Mouse (Mus musculus) embryonic facial prominence, embryonic 10.5 days (tissue): ENCODE measurements around the gene Tdp2. TPM values are rescaled to one million over a fixed set of nuclear protein-coding genes. Genes with fewer than 3 reads are reported as not detected.
A peak's percentile ranks its signal among the peaks of the same experiment; 100 is the strongest.
"Not testable (repeated sequence)": the region's sequence is repeated elsewhere in the genome, so short reads cannot be mapped to it uniquely, and the experiment has no call there.

ENCODE experiments used
- DNase-seq: peaks from one replicate; pipeline ENCODE4 v3.0.0-alpha.2; 2017; ENCODE audit warnings: low spot score
- H3K27ac ChIP-seq: fragments of 300-500 bp; sonication (generic); replicated peaks from 2 replicates; pipeline ENCODE4 v1.5.1; 2016; ENCODE audit warnings: mild to moderate bottlenecking
- H3K27me3 ChIP-seq: fragments of 300-500 bp; sonication (generic); replicated peaks from 2 replicates; pipeline ENCODE4 v1.6.1; 2016; ENCODE audit warnings: low read depth, mild to moderate bottlenecking; ENCODE audit not compliant: poor library complexity, severe bottlenecking
- H3K36me3 ChIP-seq: fragments of 300-500 bp; sonication (generic); replicated peaks from 2 replicates; pipeline ENCODE4 v1.6.1; 2016; ENCODE audit warnings: mild to moderate bottlenecking, moderate library complexity
- H3K4me1 ChIP-seq: fragments of 300-500 bp; sonication (generic); 2 replicates; pipeline ENCODE4 v1.6.1; 2016
- H3K4me3 ChIP-seq: fragments of 300-500 bp; sonication (generic); 2 replicates; pipeline ENCODE4 v1.5.1; 2016; ENCODE audit warnings: mild to moderate bottlenecking, moderate library complexity
- H3K9me3 ChIP-seq: fragments of 300-500 bp; sonication (generic); 2 replicates; pipeline ENCODE4 v1.6.1; 2016; ENCODE audit warnings: mild to moderate bottlenecking
- whole genome bisulfite sequencing: fragments of 180-500 bp; shearing (Covaris S2); methylation state at CpG from one replicate; pipeline ENCODE4 v1.1.7; 2016; 5-methylcytosine and 5-hydroxymethylcytosine counted together
- polyA plus RNA-seq: library from polyadenylated mRNA; unstranded; fragments of >200 nt; fragmentation: Nextera tagmentation; extraction: Ambion mirVana; gene quantifications from 2 replicates; pipeline ENCODE4 v1.2.1, GENCODE M21; 2016

Gene Tdp2
- polyA plus RNA-seq, 1 experiment from 2014 or later, result 71.9 TPM

- Histone ChIP-seq H3K27ac (peak overlapping the region; percentile 96), H3K9me3 (no peaks in the 10 kb centered on the region), H3K27me3 (no peaks in the 10 kb centered on the region), H3K4me1 (peaks cover 22% of the 10 kb centered on the region), H3K4me3 (peak overlapping the region; percentile 97), H3K36me3 (peaks cover 33% of the 10 kb centered on the region)
- WGBS, result 5% methylated on average over 21 of the region's 21 CpGs
- no peak for DNase-seq
These were observed 792 bp downstream of the Tdp2 start for GRCm38 (mm10) chr13:24832131-24832810.

- H3K4me3 ChIP-seq, result peak overlapping the region; percentile 97
- DNase-seq, result no peak
- peaks cover 38% of the 10 kb centered on the region for H3K36me3 ChIP-seq
- H3K27me3 ChIP-seq, result no peaks in the 10 kb centered on the region
- peak overlapping the region; percentile 96 for H3K27ac ChIP-seq
- WGBS, result 76% methylated on average over 2 of the region's 2 CpGs
- H3K9me3 ChIP-seq, result no peaks in the 10 kb centered on the region
- H3K4me1 ChIP-seq, result peaks cover 22% of the 10 kb centered on the region
These were observed 1.3 kb downstream of the Tdp2 start for GRCm38 (mm10) chr13:24832811-24833155.

GRCm38 (mm10) chr13:24837765-24838164 lies 6.3 kb downstream of the Tdp2 start:
- not testable (repeated sequence) for H3K27me3 ChIP-seq, H3K9me3 ChIP-seq, H3K27ac ChIP-seq, DNase-seq, H3K4me3 ChIP-seq
- 95% methylated on average over 8 of the region's 8 CpGs for WGBS
- peaks cover 83% of the 10 kb centered on the region for H3K36me3 ChIP-seq
- peaks cover 14% of the 10 kb centered on the region for H3K4me1 ChIP-seq

- H3K4me1 ChIP-seq, result peaks cover 8% of the 10 kb centered on the region
- H3K36me3 ChIP-seq, result peaks cover 72% of the 10 kb centered on the region
- no peaks in the 10 kb centered on the region for H3K27me3 ChIP-seq
- H3K4me3 ChIP-seq, result no peak overlapping the region
- H3K9me3 ChIP-seq, result no peaks in the 10 kb centered on the region
- WGBS, result 75% methylated on average over 3 of the region's 3 CpGs
- H3K27ac ChIP-seq, result no peak overlapping the region
- no peak for DNase-seq
These were observed 8.4 kb downstream of the Tdp2 start for GRCm38 (mm10) chr13:24839831-24840230.

- H3K27me3 ChIP-seq, result no peaks in the 10 kb centered on the region
- DNase-seq, result no peak
- H3K36me3 ChIP-seq, result peaks cover 56% of the 10 kb centered on the region
- no peak overlapping the region for H3K27ac ChIP-seq
- 94% methylated on average over 3 of the region's 3 CpGs for WGBS
- peaks cover 14% of the 10 kb centered on the region for H3K4me1 ChIP-seq
- no peaks in the 10 kb centered on the region for H3K9me3 ChIP-seq
- no peak overlapping the region for H3K4me3 ChIP-seq
These were observed 10.2 kb downstream of the Tdp2 start for GRCm38 (mm10) chr13:24841702-24842101.

GRCm38 (mm10) chr13:24844983-24845955 lies 13.8 kb downstream of the Tdp2 start, which contains the start of gene D130043K22Rik:
Gene D130043K22Rik (plus strand): TSS chr13:24845135.
- Histone ChIP-seq H3K4me3 (peak within 1 kb of the TSS; percentile 58), H3K27ac (no peak within 1 kb of the TSS), H3K9me3 (no peaks in the 10 kb centered on the region), H3K4me1 (peaks cover 14% of the 10 kb centered on the region), H3K27me3 (no peaks in the 10 kb centered on the region), H3K36me3 (peaks cover 25% of the 10 kb centered on the region)
- 13% methylated on average over 40 of the region's 40 CpGs for WGBS
- DNase-seq, result peak; percentile 76

- no peak for DNase-seq
- no peak overlapping the region for H3K4me3 ChIP-seq
- WGBS, result 76% methylated on average over 4 of the region's 4 CpGs
These were observed 17.8 kb downstream of the Tdp2 start for GRCm38 (mm10) chr13:24849318-24849717.

GRCm38 (mm10) chr13:24851989-24852388 lies 20.5 kb downstream of the Tdp2 start:
- Histone ChIP-seq H3K27ac (no peak overlapping the region), H3K4me3 (no peak overlapping the region), H3K36me3 (no peaks in the 10 kb centered on the region), H3K27me3 (no peaks in the 10 kb centered on the region), H3K9me3 (no peaks in the 10 kb centered on the region), H3K4me1 (0 out of 2 replicates have a peak, but pooled peaks cover under 1% of the 10 kb centered on the region)
- 80% methylated on average over 2 of the region's 2 CpGs for WGBS
- no peak for DNase-seq

More at GRCm38 (mm10) chr13:24849318-24849717, 17.8 kb downstream of the Tdp2 start:
- Histone ChIP-seq H3K4me1 (peaks cover 11% of the 10 kb centered on the region), H3K36me3 (no peaks in the 10 kb centered on the region), H3K27ac (no peak overlapping the region), H3K27me3 (no peaks in the 10 kb centered on the region), H3K9me3 (no peaks in the 10 kb centered on the region)

GRCm38 (mm10) chr13:24852570-24852969 lies 21.1 kb downstream of the Tdp2 start:
- WGBS, result 91% methylated on average over 3 of the region's 3 CpGs
- H3K27me3 ChIP-seq, result no peaks in the 10 kb centered on the region
- 0 out of 2 replicates have a peak, but pooled peaks cover 4% of the 10 kb centered on the region for H3K4me1 ChIP-seq
- no peak for DNase-seq
- no peaks in the 10 kb centered on the region for H3K9me3 ChIP-seq
- H3K4me3 ChIP-seq, result no peak overlapping the region
- H3K36me3 ChIP-seq, result no peaks in the 10 kb centered on the region
- no peak overlapping the region for H3K27ac ChIP-seq

- H3K4me3 ChIP-seq, result no peak overlapping the region
- DNase-seq, result no peak
- no peaks in the 10 kb centered on the region for H3K36me3 ChIP-seq
- no peaks in the 10 kb centered on the region for H3K27me3 ChIP-seq
- 0 out of 2 replicates have a peak, but pooled peaks cover 4% of the 10 kb centered on the region for H3K4me1 ChIP-seq
- no peak overlapping the region for H3K27ac ChIP-seq
- no peaks in the 10 kb centered on the region for H3K9me3 ChIP-seq
These were observed 27.6 kb downstream of the Tdp2 start for GRCm38 (mm10) chr13:24859115-24859514.

GRCm38 (mm10) chr13:24861084-24861483 lies 29.6 kb downstream of the Tdp2 start:
- 0 out of 2 replicates have a peak, but pooled peaks cover 4% of the 10 kb centered on the region for H3K4me1 ChIP-seq
- no peak for DNase-seq
- H3K27me3 ChIP-seq, result no peaks in the 10 kb centered on the region
- 80% methylated on average over 12 of the region's 12 CpGs for WGBS
- no peaks in the 10 kb centered on the region for H3K9me3 ChIP-seq
- H3K4me3 ChIP-seq, result no peak overlapping the region
- H3K36me3 ChIP-seq, result no peaks in the 10 kb centered on the region
- H3K27ac ChIP-seq, result no peak overlapping the region

GRCm38 (mm10) chr13:24862021-24862420 lies 30.5 kb downstream of the Tdp2 start:
- Histone ChIP-seq H3K4me3 (no peak overlapping the region), H3K9me3 (no peaks in the 10 kb centered on the region), H3K36me3 (no peaks in the 10 kb centered on the region), H3K27me3 (no peaks in the 10 kb centered on the region), H3K4me1 (peaks cover 9% of the 10 kb centered on the region; the same call in 1 of the 2 replicates), H3K27ac (no peak overlapping the region)
- WGBS, result 87% methylated on average over 7 of the region's 7 CpGs
- no peak for DNase-seq
